Mouse (Mus musculus): ENCODE data around the gene Atrip.

Gene Atrip

DNA sequence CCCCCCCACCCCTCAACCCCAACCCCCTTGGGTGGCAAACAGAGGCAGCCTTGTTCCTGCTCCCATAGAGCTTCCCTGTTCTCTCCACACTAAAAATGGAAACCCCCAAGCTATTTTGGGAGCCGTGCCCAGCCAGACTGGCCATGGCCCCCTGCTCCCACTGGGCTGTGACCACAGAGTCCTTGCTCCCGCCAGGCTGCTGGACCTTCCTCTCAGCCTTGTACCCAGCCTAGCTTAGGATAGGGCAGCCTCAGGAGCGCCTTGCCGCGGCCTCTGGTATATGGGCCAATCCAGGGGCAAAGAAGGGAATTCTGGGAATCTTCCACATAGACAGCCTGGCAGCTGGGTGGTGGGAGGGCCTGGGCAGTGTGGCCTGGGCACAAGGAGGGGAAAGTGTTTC is 23.9 kb upstream of the Atrip start:
- no peak for DNase-seq (ENCODE audit: low spot score)

DNA sequence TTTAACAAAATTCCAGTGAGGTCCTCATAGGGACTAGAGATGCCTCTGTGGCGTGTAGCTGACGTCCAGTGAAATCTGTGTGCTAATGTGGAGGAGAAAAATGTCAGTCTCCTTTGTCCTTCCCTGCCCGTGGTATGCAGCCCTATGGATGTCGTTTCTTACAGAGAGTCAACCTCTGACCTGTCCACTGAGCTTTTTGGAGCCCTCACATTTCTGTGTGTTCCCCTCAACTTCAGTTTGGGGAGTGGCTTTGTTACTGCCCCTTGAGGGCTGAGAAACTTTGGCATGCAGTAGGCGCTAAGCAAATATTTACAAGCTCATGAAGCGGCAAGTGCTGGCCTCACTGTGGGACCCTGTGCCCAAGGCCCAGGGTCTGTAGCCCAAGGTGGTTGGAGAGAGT is 23.4 kb upstream of the Atrip start:
- no peak for DNase-seq (ENCODE audit: low spot score)

DNA sequence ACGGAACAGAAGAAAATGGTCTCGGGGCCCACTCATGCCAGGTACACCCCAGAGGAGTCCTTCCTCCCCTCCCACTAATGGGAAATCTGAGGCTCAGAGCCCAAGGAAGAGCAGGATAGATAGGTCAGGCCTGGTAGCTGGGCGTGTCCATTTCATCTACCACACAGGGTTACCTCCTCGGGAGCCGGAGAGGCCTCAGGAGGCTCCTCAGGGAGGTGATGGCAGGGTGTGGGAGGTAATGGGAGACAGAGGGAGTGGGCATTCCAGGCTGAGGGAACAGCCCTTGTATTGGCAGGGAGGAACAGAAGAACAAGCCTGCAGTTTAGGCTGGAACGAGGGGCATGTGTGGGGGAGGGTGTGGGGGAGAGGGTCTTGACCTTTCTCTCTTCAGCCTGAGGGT is 22.9 kb upstream of the Atrip start:
- DNase-seq (ENCODE audit: low spot score) = no peak

DNA sequence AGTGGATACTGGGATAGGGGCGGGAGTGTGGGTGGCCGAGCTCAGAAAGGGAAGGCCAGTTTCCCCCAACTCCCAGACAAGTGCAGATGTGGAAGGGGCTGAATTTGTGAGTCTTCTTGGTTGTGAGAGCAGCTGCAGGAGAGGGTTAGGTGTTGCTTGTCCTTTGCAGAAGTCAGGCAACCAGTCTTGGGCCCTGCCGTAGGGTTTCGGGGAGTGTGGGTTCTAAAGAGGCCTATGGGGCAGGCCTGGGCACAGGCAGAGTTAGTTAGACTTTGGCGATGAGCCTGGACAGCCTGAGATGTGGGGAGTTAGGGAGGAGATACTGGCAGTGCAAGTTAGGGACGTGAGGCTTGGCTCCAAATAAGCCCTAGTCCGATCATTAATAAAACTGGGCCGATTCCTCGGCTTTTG is 22.3 kb upstream of the Atrip start:
- no peak for DNase-seq (ENCODE audit: low spot score)

DNA sequence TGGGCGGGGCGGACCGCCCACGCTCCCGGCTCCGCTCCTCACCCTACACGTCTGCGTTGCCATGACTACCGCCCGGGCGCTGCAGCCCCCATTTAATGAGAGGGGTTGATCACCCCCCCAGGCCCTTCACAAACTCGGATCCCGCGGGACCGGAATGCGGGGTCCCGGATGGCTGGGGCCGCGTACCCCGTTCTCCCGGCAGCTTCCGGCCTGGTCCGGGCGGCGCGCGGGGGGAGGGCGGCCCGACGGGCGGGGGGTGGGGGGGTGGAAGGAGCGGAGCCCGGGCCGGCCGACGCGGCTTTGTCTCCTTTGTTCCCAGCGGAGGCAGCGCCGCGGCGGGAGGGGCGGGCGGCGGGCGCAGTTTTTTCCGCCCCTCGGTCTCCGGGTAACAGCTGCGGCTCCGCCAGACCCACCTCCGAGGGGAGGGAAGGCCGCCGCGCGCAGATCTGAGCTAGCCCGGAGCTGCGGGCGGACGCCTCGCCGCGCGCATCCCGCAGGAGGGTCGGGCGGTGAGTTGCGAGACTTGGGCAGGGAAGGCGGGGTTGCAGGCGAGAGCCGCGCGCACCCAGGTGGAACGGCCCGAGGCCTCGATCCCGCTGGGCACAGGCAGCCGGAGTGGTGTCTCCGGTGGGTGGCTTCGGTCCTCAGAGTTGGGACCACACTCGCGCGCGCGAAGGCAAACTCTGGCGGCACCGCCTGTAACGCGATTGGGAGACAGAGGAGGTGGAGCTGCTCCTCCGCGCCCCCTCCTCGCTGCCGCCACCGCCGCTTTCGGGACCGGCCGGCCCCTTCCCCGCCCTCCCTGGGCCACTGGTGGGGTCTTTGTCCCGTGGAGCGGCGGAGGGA is 21.4 kb upstream of the Atrip start, which contains the start of gene Plxnb1:
Gene Plxnb1, plus strand, starts transcription at position 253 of the 846 bp plus-strand sequence.
- no peak for DNase-seq (ENCODE audit: low spot score)

DNA sequence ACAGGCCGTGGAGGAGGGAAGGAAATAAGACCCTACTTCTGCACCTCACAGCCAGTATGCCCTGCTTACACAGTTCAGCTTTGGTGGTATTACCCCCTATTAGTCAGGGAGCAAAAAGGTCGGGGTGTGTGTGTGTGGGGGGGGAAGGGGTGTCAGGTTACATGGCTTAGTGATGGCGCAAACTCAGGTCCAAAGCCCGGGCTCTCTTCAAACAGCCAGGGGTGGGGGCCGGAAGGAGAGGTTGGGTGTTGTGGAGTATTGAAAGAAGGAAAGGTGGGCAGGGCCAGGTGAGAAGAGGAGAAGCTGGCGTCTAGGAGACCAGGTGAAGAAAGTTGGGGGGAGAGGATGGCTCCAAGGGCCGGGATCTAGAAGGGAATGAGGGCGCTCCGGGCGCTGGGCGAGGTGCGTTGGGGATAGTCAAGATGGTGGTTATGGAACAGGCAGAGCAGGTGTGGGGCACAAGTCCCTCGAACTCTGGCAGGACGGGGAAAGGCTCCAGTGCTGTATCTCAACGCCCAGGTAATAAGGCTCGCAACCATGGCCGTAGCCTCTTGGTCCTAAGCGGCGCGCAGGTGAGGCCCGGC is 20.7 kb upstream of the Atrip start:
- no peak for DNase-seq (ENCODE audit: low spot score)

DNA sequence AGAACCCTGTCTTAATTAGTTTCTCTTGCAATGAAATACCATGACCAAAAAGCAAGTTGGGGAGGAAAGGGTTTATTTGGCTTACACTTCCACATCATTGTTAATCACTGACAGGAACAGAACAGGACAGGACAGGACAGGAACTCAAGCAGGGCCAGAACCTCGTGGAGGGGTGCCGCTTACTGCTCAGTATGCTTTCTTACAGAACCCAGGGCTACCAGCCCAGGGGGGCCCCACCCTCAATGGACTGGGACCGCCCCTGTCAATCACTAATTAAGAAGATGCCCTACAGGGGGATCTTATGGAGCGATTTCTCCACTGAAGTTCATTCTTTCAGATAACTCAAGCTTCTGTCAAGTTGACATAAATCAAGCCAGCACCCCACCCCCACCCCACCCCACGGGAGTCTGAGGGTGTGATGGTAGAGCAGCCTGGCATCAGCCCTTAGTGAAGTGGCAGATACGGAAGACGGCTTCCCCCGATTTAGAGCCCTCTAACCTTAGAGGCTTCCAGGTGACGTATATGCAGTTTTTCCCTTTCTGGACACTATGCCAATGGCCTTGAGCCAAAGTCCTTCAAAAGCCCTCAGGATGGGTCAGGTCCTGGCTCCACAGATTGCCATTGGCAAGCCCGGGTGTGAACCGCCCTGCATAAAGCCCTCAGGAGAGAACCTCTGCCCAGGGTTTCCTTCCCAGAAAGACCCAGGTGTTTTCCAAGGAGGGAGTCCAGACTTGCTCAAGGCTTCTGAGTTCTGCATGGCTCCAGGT is 20.0 kb upstream of the Atrip start:
- DNase-seq (ENCODE audit: low spot score) = no peak

DNA sequence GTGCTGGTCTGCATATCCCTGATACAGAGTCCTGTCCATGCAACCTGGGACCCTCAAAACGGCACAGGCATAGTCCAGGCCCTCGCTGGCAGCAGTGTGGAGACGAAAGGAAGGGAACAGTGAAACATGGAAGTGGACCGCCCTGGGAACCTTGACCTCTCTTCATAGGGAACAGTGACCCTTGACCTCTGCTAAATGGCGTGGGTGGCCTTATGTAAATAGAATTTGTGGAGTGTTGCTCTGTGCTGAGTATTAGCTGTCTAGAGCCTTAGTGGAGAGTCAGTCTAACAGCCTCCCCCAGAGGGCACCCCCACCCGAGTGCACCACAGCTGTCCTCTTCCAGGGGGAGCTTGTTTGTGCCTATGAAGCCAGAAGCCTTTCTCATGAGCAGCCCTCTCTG is 18.9 kb upstream of the Atrip start:
- no peak for DNase-seq (ENCODE audit: low spot score)

DNA sequence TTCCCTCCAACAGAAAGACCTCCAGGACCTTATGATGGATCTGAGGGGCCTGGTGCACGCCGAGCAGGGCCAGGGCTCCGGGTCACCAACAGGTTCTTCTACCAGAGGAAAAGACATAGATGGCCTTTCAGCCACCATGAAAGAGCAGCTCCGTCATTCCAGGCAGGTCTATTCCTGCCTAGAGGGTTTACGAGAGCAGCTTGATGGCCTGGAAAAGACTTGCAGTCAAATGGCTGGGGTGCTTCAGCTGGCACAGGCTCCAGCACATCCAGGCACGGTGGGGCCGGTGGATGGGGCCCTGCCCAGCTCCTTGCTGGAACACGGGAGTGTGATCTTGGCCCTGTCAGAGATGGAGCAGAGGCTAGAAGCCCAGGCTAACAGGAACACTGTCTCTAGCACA is 17.9 kb upstream of the Atrip start:
- DNase-seq (ENCODE audit: low spot score) = no peak

DNA sequence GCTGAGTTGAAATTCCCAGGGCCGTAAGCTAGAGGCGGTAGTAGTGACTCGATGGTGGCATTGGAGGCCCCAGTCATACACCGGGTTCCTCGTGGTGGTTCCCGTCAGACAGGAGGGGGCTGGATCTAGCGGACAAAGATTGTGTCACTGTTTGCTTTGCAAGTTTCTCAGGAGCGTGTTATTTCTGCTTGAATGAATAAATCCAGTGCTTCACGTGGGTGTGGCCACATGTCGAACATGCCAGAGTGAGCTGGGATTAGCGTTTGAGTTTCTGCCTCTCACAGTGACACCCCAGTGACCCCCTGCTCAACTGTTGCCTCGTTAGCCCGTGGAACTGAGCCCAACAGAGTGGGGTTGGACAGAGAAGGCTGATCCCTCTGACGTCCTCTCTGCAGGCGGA is 16.5 kb upstream of the Atrip start:
- no peak for DNase-seq (ENCODE audit: low spot score)

DNA sequence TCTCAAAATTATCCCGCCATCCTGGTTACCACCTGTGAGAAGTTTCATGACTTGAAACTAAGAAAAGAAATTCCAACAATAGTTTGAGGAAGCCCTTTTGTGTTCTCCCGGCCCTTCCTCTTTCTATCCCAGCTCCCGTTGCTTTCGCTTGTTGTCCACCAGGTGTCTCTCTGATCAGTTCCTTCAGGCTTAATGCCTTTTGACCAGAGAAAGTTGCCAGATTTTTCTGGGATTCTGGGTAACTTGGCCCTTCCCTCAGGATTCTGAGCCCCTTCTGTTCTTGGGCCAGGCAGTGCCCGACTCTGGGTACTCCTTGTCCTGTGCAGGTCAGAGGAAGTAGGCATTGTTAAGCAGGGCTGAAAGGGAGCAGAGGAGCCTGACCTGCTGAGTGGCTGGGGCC is 14.1 kb upstream of the Atrip start:
- DNase-seq (ENCODE audit: low spot score) = no peak

DNA sequence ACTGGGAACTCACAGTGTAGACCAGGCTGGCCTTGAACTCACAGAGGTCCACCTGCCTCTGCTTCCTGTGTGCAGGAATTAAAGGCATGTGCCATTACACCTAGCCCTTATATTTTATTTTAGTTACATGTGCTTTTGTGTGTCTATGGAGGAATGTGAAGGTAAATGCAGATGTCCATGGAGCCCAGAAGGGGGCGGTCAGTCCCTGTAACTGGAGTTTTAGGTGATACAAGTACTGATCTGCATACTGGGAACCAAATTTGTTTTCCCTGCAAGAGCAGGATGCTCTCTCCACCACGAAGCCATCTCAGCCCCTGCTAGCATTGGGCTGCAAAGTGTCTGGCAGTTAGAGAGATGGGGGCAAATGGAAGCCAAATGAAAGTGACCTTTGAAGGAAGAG is 11.0 kb upstream of the Atrip start:
- DNase-seq (ENCODE audit: low spot score) = no peak

DNA sequence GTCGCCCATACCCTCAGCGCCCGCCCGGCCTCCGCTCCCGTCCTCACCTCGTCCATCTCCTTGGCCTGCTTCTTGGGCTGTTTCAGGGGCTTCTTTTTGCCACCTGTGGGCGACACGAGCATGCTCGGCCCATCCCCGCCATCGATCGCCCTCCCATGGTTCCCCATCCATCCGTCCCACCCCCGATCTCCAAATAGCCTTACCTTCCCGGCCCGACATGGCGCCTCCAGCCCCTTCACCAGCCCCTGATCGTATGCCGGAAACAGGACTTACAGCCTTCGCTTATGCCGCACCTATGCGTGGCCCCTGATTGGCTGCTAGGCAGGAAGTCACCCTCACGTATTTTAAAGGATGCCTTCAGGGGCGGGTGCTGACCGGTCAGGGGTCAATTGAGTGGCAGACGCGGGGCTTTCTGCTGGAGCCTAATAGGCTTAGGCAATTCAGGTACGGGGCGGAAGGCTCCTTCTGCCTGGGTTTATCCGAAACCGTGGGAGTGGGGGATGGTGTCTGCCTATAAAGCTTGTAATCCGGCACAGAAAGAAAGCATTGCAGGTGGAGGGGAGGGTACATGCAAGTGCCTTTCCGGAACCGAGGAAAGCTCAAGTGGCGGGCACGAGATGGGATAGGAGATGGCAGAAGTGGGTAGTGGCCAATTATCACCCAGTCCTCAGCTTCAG is 8.3 kb upstream of the Atrip start, which contains the start of the genes Ccdc51 and Tma7:
Gene Ccdc51, plus strand, starts transcription at position 370 of the 677 bp plus-strand sequence.
Gene Tma7, minus strand, starts transcription at position 464 of the 677 bp plus-strand sequence.
- peak; percentile 77 for DNase-seq (ENCODE audit: low spot score)

DNA sequence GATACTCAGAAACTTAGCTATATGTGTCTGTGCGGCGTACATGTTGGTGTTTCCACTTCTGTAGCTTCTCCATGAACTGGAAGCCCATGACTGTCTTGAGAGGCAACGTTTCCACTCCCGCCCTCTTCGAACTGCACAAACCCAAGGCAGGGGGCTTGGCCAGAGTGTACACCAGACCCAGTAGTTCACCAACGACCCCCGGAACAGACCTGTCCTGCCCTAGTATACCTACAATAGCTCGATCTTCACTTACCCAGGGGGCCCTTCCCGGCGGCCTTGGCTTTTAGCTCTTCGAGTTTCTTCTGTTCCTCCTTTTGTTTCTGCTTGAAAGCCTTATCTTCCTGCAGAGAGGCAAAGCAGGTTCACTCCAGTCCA is 7.8 kb upstream of the Atrip start:
- no peak for DNase-seq (ENCODE audit: low spot score)

DNA sequence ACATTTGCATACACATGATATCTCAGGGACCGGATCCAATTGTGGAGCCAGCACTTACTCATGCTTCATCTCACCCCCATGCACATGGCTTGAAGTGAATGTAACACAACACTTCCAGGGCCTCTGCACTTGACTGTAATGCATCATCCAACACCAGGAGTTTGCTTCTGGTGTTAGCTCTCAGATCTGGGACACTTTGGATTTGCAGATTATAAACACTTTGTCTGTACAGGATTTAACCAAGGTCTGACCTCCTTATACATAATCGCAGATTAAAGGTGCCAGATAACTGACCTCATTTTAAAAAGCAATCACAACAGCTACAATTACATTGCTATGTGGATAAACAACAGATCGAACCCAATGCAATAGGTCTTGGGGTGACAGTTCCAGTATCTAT is 6.6 kb upstream of the Atrip start:
- no peak for DNase-seq (ENCODE audit: low spot score)

DNA sequence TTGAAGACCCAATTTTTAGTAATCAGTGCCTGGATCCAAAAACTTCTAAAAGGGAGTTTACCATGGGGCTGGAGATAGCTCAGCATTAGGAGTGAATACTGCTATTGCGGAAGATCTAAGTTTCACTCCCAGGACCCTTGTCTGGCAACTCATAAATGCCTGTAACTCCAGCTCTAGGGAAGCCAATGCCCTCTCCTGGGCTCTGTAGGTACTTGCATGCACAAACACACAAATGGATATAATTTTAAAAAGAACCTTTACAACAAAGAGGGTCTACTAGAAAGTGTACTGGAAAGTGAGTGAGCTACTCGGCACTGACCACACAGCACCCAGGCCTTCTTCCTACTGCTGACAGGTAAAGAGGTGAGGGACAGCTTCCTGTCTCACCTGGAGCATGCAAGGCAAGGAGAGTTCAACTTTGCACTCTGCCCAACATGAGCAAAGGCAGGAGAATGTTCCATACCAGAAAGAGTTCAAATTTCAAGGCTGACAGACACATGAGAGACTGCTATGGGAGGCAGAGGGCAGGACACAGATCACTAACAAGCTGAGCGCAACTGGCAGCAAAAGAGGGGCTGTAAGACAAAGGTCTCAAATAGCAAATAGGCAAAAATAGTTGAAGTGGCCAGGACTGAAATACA is 5.7 kb downstream of the Atrip start:
- DNase-seq (ENCODE audit: low spot score) = no peak

DNA sequence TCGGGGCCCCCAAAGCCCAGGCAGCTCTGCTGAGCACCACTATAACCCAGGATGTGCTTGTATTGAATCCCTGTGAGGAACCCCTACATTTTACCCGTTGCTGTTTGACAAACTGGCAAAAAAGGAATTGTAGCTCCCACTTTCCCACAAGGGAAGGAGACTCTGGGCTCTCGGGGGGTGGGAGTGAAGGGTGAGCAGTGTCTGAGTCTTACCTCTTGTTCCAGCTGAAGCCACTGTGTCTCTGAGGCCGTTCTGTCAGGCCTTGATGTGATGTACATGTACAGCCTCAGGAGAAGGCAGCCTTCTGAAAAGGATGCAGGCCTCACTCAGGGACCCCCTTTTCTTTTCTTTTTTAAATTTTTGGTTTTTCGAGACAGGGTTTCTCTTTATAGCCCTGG is 13.0 kb downstream of the Atrip start:
- DNase-seq (ENCODE audit: low spot score) = no peak

DNA sequence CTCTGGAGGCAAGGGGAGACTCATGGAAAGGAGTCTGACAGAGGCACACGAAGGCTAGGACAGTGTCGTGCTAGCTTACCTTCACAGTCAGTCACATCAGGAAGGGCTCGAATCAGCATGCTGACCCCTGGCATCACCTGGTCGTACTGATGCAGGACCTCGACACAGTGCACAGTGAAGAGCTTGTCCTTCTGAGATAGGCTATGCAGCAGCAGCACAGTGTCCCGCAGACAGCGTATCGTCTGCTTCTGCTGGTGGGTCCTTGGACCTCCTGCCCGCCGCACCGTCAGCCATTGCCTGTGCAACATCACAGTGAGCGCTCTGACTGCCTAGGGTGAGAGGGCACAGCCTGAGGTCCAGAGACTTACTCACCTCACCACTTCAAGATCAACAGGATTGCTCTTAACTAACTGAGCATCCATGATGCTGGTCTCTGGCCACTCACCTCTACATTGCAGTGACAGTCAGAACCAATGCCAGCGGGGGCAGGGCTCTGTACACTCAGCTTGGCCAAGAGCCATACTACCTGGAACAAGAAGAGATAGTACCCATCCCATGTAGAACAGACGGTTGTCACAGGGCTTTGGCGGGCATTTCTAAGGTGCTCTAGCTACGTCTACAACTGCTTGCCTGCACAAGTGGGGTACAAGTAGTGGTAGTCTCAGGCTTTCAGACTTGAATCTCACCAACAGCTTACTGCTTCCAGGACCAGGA is 13.6 kb downstream of the Atrip start:
- DNase-seq (ENCODE audit: low spot score) = no peak

DNA sequence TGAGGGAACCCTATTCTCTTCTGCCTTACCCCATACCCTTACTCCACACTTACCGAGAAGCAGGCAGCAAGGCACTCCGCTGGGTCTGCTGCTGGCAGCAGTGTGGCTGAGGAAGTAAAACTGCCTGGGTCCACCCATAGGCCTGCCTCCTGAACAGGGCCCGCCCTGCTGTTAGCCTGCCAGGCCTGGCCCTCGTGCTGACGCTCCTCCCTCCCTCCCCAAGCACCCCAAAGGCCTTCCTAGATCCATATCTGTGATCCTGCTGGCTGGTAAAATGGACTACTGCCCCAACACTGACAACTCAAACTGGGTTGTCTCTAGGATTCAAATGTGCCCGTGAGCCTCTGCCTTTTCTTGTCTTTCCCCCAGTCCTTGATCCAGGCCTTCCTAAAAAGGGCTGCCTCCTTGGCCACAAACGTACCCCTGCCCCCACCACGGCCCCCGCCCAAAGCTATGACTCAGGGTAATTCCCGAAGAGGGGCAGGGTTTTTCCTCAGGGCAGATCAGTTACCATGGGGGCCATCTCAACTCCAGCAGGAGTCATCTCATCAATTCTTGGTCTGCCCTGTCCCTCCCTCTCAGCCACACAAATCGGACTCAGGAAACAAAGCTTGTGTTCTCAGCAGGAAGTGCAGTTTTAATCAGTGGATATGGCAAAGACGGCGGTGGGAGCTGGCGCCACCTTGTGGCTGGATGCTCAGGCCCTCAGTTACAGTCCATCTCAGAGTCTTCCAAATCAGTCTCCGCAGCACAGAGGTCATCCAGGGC is 14.6 kb downstream of the Atrip start, which contains the start of gene Trex1:
Gene Trex1, minus strand, starts transcription at position 599 of the 768 bp plus-strand sequence.
- peak; percentile 77 for DNase-seq (ENCODE audit: low spot score)
